Mouse (Mus musculus) megakaryocyte, embryonic 14.5 days (primary cell): ENCODE measurements around the gene 2010106E10Rik. TPM values are rescaled to one million over a fixed set of nuclear protein-coding genes. Genes with fewer than 3 reads are reported as not detected.

ENCODE experiments used
- H3K27me3 ChIP-seq: replicated peaks from 2 replicates; pipeline ENCODE3; 2012; ENCODE audit warnings: inconsistent platforms
- H3K36me3 ChIP-seq: replicated peaks from 2 replicates; pipeline ENCODE3; 2012; ENCODE audit warnings: low read length, inconsistent platforms, mixed read lengths
- H3K4me1 ChIP-seq: 2 replicates; pipeline ENCODE4 v1.6.1; 2012; ENCODE audit warnings: inconsistent platforms
- H3K4me3 ChIP-seq: replicated peaks from 2 replicates; pipeline ENCODE3; 2012; ENCODE audit warnings: moderate library complexity, mild to moderate bottlenecking, inconsistent platforms
- H3K9me3 ChIP-seq: 2 replicates; pipeline ENCODE4 v1.6.1; 2012; ENCODE audit warnings: inconsistent platforms
- FLI1 ChIP-seq: IDR thresholded peaks from 2 replicates; pipeline ENCODE4 v1.6.1; 2012; ENCODE audit warnings: low read length, inconsistent platforms, mixed read lengths
- GATA1 ChIP-seq: IDR thresholded peaks from 3 replicates; pipeline ENCODE4 v1.6.1; 2012; ENCODE audit warnings: mixed read lengths, low read length, inconsistent platforms, borderline replicate concordance
- polyA plus RNA-seq: library from polyadenylated mRNA; stranded (reverse); fragments of >175 nt; gene quantifications from 2 replicates; pipeline ENCODE4 v1.2.3, GENCODE M21; 2012; ENCODE audit warnings: low replicate concordance; ENCODE audit not compliant: insufficient read depth

Gene 2010106E10Rik
- polyA plus RNA-seq, result not detected in 2 replicates

- no peak within 1 kb of the TSS for H3K4me3 ChIP-seq
- no peaks in the 10 kb centered on the region for H3K27me3 ChIP-seq
- no peak for TF ChIP-seq GATA1
- TF ChIP-seq FLI1, result no peak
These were observed at the start of gene 2010106E10Rik for GRCm38 (mm10) chrX:112494974-112495373. Gene 2010106E10Rik (plus strand): TSS chrX:112495274.

GRCm38 (mm10) chrX:112505651-112506050 is 10.6 kb downstream of the 2010106E10Rik start:
- Histone ChIP-seq H3K36me3 (no peaks in the 10 kb centered on the region), H3K4me1 (no peaks in the 10 kb centered on the region), H3K4me3 (no peak overlapping the region), H3K27me3 (no peaks in the 10 kb centered on the region), H3K9me3 (no peaks in the 10 kb centered on the region)
- no peak for TF ChIP-seq GATA1

More at GRCm38 (mm10) chrX:112494974-112495373, at the start of gene 2010106E10Rik:
- no peaks in the 10 kb centered on the region for H3K36me3 ChIP-seq
- no peaks in the 10 kb centered on the region for H3K4me1 ChIP-seq
- no peaks in the 10 kb centered on the region for H3K9me3 ChIP-seq

GRCm38 (mm10) chrX:112524755-112525154 is 29.7 kb downstream of the 2010106E10Rik start:
- Histone ChIP-seq H3K27me3 (no peaks in the 10 kb centered on the region), H3K9me3 (no peaks in the 10 kb centered on the region), H3K4me1 (no peaks in the 10 kb centered on the region), H3K4me3 (no peak overlapping the region), H3K36me3 (no peaks in the 10 kb centered on the region)
- TF ChIP-seq FLI1 (no peak), GATA1 (no peak)

GRCm38 (mm10) chrX:112543115-112543514 is 48.0 kb downstream of the 2010106E10Rik start:
- TF ChIP-seq FLI1, result no peak
- no peak for TF ChIP-seq GATA1
- H3K4me3 ChIP-seq, result no peak overlapping the region
- no peaks in the 10 kb centered on the region for H3K4me1 ChIP-seq
- H3K9me3 ChIP-seq, result no peaks in the 10 kb centered on the region
- no peaks in the 10 kb centered on the region for H3K27me3 ChIP-seq
- no peaks in the 10 kb centered on the region for H3K36me3 ChIP-seq

- Histone ChIP-seq H3K4me3 (no peak overlapping the region), H3K9me3 (no peaks in the 10 kb centered on the region), H3K4me1 (no peaks in the 10 kb centered on the region), H3K27me3 (no peaks in the 10 kb centered on the region), H3K36me3 (no peaks in the 10 kb centered on the region)
- TF ChIP-seq GATA1 (no peak), FLI1 (no peak)
These were observed 72.6 kb downstream of the 2010106E10Rik start for GRCm38 (mm10) chrX:112567716-112568115.

GRCm38 (mm10) chrX:112600511-112601305 is 105.6 kb downstream of the 2010106E10Rik start, which contains the start of gene Zfp711:
Gene Zfp711 (plus strand): TSS chrX:112600526.
- TF ChIP-seq FLI1, result no peak
- TF ChIP-seq GATA1, result no peak
- peak within 1 kb of the TSS; percentile 91 for H3K4me3 ChIP-seq
- peaks cover 5% of the 10 kb centered on the region for H3K9me3 ChIP-seq
- peaks cover 10% of the 10 kb centered on the region for H3K4me1 ChIP-seq
- peaks cover 21% of the 10 kb centered on the region for H3K27me3 ChIP-seq
- no peaks in the 10 kb centered on the region for H3K36me3 ChIP-seq

GRCm38 (mm10) chrX:112601306-112602120 is 106.4 kb downstream of the 2010106E10Rik start:
- Histone ChIP-seq H3K27me3 (peaks cover 21% of the 10 kb centered on the region), H3K36me3 (no peaks in the 10 kb centered on the region), H3K9me3 (peaks cover 5% of the 10 kb centered on the region), H3K4me1 (peaks cover 10% of the 10 kb centered on the region), H3K4me3 (peak overlapping the region; percentile 91)
- TF ChIP-seq FLI1 (no peak), GATA1 (no peak)

Other genes with a start within 250 kb of the 2010106E10Rik start
- 1.6 TPM in 1 of 2 replicates, not detected in the other for gene Apool, start 183.9 kb upstream of the 2010106E10Rik start, polyA plus RNA-seq
- gene Satl1, start 88.5 kb upstream of the 2010106E10Rik start, polyA plus RNA-seq, result not detected in 2 replicates
- not detected in 2 replicates for gene Zfp711, start 105.3 kb downstream of the 2010106E10Rik start, polyA plus RNA-seq
- not detected in 2 replicates for gene Pof1b, start 203.4 kb downstream of the 2010106E10Rik start, polyA plus RNA-seq